Mouse (Mus musculus) heart, postnatal 10 days (tissue): ENCODE results near the gene Akt1. TPM values are rescaled to one million over a fixed set of nuclear protein-coding genes. Genes with fewer than 3 reads are reported as not detected.

ENCODE experiments used
- DNase-seq, 2 experiments: peaks; one replicate each; pipeline ENCODE4 v3.0.0; 2021
- intact Hi-C: fragments of 180-260 bp; cut with DNase I; formaldehyde crosslinking; loops from one replicate; pipeline ENCODE4 v1.15.1; 2025
- total RNA-seq, 2 experiments: library from RNA; stranded (reverse); gene quantifications; 2 replicates each; pipeline ENCODE4 v1.2.3; 2021

Gene Akt1
- total RNA-seq, 2 experiments from 2014 or later = 346 to 355 TPM

- no peak for DNase-seq
- intact Hi-C loops = no loop called here
Observed at GRCm38 (mm10) chr12:112664124-112664523, 10.6 kb downstream of the Akt1 start.

- no peak for DNase-seq
- intact Hi-C loops = no loop called here
Observed at GRCm38 (mm10) chr12:112663716-112664115, 11.0 kb downstream of the Akt1 start.

- DNase-seq = no peak
- intact Hi-C loops = no loop called here
Observed at GRCm38 (mm10) chr12:112663303-112663702, 11.4 kb downstream of the Akt1 start.

DNA sequence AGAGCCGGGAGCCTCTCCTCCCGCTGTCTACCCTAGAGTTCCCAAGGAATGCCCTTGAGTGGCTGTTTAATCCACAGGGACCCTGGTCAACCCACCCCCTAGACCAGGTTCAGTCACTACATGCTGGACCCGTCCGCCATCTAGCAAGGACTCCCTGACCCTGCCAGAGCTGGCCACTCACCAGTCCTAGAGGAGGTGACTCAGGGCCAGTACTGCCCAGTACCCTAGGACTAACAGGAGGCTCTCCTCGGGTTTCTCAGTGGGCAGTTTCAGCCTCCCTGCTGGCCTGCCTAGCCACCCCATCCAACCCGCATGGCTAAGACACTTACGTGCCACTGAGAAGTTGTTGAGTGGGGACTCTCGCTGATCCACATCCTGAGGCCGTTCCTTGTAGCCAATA is 12.8 kb downstream of the Akt1 start:
- intact Hi-C loops = no loop called here
- DNase-seq = no peak

GRCm38 (mm10) chr12:112661327-112661605 is 13.4 kb downstream of the Akt1 start:
- intact Hi-C loops = no loop called here
- no peak for DNase-seq

GRCm38 (mm10) chr12:112660576-112661326 is 13.9 kb downstream of the Akt1 start:
- DNase-seq = no peak
- intact Hi-C loops = no loop called here

DNA sequence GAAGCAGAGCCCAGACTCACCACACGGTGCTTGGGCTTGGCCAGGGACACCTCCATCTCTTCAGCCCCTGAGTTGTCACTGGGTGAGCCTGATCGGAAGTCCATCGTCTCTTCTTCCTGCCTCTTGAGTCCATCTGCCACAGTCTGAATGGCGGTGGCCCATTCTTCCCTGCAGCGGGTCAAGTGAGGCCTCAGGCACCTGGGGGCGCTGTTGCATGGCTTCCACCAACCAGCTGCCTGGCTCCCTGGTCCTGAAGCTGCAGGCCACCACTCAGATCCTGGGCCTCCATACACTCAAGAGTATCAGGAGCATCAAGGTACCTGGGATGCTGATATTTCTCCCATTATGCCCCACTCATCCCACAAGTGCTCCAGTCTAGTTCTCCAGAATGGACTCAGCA is 15.6 kb downstream of the Akt1 start:
- peak; percentile 74 to 89 for DNase-seq
- intact Hi-C loops = no loop called here

- DNase-seq = no peak
- intact Hi-C loops = no loop called here
Observed at GRCm38 (mm10) chr12:112658619-112659018, 16.1 kb downstream of the Akt1 start.

DNA sequence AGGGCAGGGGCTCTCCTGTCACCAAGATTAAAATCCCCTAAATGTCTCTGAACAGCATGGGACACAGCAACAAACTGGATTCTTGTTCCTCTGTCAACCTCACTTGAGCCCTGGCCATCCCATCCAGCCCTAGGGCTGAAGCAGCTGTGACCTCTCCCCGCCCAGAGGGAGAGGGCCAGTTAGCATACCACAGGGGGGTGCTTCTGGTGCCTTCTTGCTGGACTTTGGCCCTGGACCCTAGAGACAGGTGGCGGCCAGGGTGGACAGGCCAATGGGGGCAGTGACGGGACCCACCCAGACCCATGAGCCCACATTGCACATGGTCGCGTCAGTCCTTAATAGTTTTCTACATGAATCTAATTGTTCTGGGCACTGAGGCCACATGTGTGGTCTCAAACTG is 20.6 kb downstream of the Akt1 start:
- intact Hi-C loops = no loop called here
- DNase-seq = no peak

GRCm38 (mm10) chr12:112653157-112653824 is 21.4 kb downstream of the Akt1 start:
- peak; percentile 92 to 95 for DNase-seq
- intact Hi-C loops = loop anchor here (1.0 kb wide), 2 partner anchors 21 to 54 kb away; partner anchors contain the start of gene Akt1

- intact Hi-C loops = no loop called here
- no peak for DNase-seq
Observed at GRCm38 (mm10) chr12:112651778-112652439, 22.8 kb downstream of the Akt1 start.

DNA sequence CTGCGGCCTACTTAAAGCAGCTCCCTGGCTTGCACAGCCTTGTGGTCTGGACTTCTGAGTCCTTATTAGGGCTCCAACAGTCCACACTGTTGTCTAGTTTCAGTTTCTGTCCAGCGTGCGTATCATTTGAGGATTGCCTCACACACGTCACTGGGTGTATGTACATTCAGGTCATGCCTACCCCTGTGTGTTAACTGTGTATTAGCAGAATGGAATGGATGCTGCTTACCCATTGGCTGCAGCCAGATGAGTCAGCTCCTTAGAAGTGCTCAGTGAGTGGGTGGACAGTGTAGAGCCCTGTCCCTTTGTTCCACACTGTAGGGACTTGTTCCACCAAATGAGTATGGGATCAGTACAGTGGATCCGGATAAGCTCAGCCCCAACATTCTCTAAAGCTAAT is 26.6 kb downstream of the Akt1 start:
- no peak for DNase-seq
- intact Hi-C loops = no loop called here

- intact Hi-C loops = no loop called here
- DNase-seq = no peak
Observed at GRCm38 (mm10) chr12:112646139-112646538, 28.5 kb downstream of the Akt1 start.

DNA sequence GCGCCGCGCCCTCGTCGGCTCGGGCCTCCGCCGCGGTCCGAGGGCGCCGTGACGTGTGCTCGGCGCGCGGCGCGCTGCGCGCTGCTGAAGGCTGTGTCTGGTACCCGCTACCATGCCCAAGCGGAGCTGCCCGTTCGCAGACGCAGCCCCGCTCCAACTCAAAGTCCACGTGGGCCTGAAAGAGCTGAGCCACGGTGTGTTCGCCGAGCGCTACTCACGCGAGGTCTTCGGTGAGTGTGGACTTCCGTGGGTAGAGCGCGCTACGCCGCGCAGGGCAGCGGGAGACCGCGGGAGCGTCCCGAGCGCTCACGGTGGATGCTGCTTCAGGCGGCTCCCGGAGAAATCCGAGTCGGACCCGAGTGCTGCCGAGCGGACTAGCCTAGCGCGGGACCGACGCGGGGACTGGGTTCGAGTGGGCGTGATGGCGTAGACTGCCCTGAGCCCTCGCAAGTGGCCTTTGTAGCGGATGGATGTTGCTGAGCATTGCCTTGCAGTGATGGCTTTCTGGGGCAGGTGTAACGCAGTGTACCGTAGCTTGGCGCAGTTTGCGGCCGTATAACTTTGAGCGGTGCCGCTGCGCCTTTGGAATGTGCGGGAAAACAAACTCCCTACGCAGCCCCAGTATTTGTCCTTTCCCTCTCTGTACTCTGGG is 29.7 kb downstream of the Akt1 start:
- intact Hi-C loops = no loop called here
- DNase-seq = no peak

DNA sequence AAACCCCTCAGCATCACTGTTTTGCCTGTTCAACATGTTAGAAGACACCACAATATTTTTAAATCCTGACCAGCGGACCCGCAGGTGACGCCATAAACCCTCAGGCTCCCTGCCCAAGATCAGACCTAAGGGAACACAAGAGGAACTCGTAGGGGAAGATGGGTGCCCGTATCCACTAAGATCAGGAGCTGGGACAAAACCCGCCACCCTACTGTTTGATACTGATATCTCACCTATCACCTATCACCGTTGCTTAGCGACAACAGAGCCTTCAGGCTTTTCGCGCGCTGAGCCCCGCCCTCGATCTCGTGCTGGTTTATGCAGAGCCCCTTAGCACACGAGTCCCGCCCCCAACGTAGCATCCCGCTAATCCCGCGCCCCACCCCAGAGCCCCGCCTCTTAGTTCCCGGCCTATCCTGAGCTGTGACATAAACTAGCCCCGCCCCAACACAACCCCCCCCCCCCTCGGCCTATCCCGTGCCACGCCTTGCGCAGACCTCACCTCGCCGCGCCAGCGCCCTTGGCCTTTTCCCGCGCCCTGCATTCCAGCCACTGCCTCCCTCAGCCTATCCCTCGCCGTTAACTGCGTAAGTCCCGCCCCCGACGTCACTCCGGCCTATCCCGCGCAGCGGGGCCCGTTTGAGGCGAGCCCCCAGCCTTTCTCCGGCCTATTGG is 30.4 kb downstream of the Akt1 start, which contains the start of gene Siva1:
Siva1 (plus strand) TSS at position 500 of the 675 bp plus-strand sequence.
- intact Hi-C loops = no loop called here

DNA sequence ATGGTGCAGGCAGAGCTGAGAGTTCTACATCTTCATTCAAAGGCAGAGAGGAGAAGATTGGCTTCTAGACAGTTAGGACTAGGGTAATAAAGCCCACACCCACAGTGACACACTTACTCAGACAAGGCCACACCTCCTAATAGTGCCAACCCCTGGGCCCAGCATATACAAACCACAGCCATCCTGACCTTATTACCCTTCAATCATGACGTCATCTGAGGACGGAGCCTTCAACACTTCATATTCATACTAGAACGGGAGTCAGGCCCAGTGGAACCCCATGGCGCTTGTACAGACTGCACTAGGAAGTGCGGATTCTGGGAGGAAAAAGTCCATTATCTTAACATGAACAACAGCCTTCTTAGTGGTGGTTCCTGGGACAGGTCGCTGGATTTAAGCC is 31.6 kb downstream of the Akt1 start:
- intact Hi-C loops = no loop called here
- no peak for DNase-seq

More for the DNA sequence above, 30.4 kb downstream of the Akt1 start, which contains the start of gene Siva1:
- peak; percentile 99 for DNase-seq

GRCm38 (mm10) chr12:112639526-112639925 is 35.2 kb downstream of the Akt1 start:
- intact Hi-C loops = no loop called here
- no peak for DNase-seq

DNA sequence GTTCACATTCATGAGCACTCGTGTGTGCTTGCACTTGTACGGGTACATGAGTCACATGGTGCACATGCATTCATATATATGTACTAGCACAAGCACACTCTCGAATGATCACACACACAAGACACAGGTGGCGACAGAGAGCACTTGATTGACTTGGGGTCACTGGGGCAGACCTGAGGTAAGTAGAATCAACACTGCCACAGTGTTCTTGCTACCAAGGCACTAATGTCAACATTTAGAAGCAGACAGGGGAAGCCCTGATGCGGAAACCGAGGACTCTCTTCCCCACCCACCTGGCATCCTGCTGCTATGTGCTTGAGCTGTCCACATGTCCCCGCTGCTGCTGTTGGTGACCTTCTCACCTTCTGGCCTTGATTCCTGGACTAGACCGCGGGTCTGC is 41.0 kb downstream of the Akt1 start:
- DNase-seq = no peak
- intact Hi-C loops = no loop called here

DNA sequence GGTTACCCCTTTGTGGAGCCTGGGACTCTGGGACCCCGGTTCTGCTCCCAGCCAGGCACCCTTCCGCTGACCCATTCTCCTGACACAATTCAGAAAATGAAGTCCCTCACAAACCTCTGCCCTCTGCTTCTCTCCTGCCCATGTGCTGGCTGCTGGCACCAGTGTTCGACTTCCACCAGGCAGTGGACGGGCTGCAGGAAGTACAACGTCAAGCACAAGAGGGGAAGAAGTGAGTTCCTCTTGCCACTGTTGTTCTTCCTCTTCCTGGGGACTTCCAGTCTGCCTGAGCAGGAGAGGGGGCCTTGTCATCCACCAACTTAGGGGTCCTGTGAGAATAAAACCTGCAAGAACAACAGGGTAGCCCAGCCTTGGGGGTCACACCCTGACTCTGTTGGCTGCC is 41.8 kb downstream of the Akt1 start:
- DNase-seq = no peak
- intact Hi-C loops = no loop called here

DNA sequence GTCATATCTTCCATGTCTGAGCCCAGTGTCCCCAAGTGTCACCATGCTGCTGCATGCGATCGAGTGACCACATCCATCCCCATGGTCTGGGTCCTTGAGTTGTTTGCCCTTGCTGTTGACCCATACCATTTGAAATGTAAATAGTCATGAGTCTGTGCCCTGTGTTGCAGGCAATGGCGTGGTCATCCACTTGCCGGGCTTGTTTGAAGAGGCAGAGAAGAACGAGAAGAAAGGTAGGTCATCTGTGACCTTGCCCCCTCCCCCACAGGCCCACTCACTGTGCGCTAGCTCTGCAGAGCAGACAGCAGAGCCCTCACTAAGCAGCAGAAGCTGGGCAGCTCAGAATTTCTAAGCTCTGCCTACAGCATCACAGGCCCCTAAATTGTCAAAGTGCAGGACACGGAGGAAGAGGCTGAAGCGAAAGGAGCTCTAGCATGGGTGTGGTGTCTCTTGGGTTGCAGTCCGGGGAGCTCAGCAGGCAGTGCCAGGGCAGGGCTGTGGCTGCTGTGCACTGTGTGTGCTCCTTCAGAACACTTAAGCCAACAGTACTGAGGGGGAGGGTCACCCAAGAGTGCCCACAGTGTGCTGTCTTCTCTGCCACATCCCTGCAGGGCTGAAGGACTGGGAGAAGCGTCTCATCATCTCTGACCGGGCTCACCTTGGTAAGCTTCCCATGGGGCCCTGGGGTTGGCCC is 42.5 kb downstream of the Akt1 start:
- DNase-seq = no peak
- intact Hi-C loops = no loop called here
